Mouse (Mus musculus) G1E (cell line): Measurements from ENCODE around the gene Fhit.

Experiments
- CTCF ChIP-seq: IDR thresholded peaks from 2 replicates; pipeline ENCODE4 v1.5.1; 2012; ENCODE audit warnings: low read depth, low read length, inconsistent platforms, mixed read lengths
- GATA1 ChIP-seq: IDR thresholded peaks from 2 replicates; pipeline ENCODE4 v1.6.1; 2012; ENCODE audit warnings: borderline replicate concordance, low read length, inconsistent platforms, mixed read lengths
- GATA2 ChIP-seq: IDR thresholded peaks from 2 replicates; pipeline ENCODE4 v1.6.1; 2012; ENCODE audit warnings: low read depth, low read length, inconsistent platforms, borderline replicate concordance
- TAL1 ChIP-seq: conservative IDR thresholded peaks from 2 replicates; pipeline ENCODE4 v1.6.1; 2012; ENCODE audit warnings: low read depth, low read length, inconsistent platforms, mixed read lengths

DNA sequence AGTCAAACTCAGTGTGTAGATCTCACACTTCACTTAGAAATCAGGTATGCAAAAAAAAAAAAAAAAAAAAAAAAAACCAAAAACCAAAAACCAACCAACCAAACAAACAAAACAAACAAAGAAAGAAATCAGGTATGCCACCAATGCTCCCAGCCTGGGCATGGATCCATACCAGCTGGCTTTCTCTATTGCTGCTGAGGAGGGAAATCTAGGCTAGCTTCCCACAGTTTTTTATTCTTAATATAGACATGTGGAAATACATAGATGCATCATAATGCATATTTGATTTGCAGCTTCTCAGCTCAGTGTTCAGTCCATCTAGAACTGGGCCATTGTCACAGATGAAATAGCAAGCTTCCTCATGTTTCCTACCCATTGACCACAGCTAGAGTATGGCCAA, 439.3 kb downstream of the Fhit start:
- TF ChIP-seq CTCF (no peak), GATA1 (no peak), GATA2 (no peak), TAL1 (no peak)
